Mouse (Mus musculus) megakaryocyte, embryonic 14.5 days (primary cell): ENCODE results near the gene Ccnd3. TPM values are rescaled to one million over a fixed set of nuclear protein-coding genes. Genes with fewer than 3 reads are reported as not detected.

Source experiments
- H3K27me3 ChIP-seq: replicated peaks from 2 replicates; pipeline ENCODE3; 2012; ENCODE audit warnings: inconsistent platforms
- H3K36me3 ChIP-seq: replicated peaks from 2 replicates; pipeline ENCODE3; 2012; ENCODE audit warnings: low read length, inconsistent platforms, mixed read lengths
- H3K4me1 ChIP-seq: 2 replicates; pipeline ENCODE4 v1.6.1; 2012; ENCODE audit warnings: inconsistent platforms
- H3K4me3 ChIP-seq: replicated peaks from 2 replicates; pipeline ENCODE3; 2012; ENCODE audit warnings: moderate library complexity, mild to moderate bottlenecking, inconsistent platforms
- H3K9me3 ChIP-seq: 2 replicates; pipeline ENCODE4 v1.6.1; 2012; ENCODE audit warnings: inconsistent platforms
- FLI1 ChIP-seq: IDR thresholded peaks from 2 replicates; pipeline ENCODE4 v1.6.1; 2012; ENCODE audit warnings: low read length, inconsistent platforms, mixed read lengths
- GATA1 ChIP-seq: IDR thresholded peaks from 3 replicates; pipeline ENCODE4 v1.6.1; 2012; ENCODE audit warnings: mixed read lengths, low read length, inconsistent platforms, borderline replicate concordance
- polyA plus RNA-seq: library from polyadenylated mRNA; stranded (reverse); fragments of >175 nt; gene quantifications from 2 replicates; pipeline ENCODE4 v1.2.3, GENCODE M21; 2012; ENCODE audit warnings: low replicate concordance; ENCODE audit not compliant: insufficient read depth

The Ccnd3 gene
- polyA plus RNA-seq, 1 experiment: 1,542 TPM

GRCm38 (mm10) chr17:47580962-47581361 lies 76.1 kb downstream of the Ccnd3 start:
- Histone ChIP-seq H3K4me1 (peaks cover 17% of the 10 kb centered on the region), H3K36me3 (peaks cover 59% of the 10 kb centered on the region), H3K4me3 (no peak overlapping the region), H3K9me3 (no peaks in the 10 kb centered on the region), H3K27me3 (no peaks in the 10 kb centered on the region)
- TF ChIP-seq FLI1: no peak
- TF ChIP-seq GATA1: no peak

GRCm38 (mm10) chr17:47588517-47588916 lies 83.7 kb downstream of the Ccnd3 start:
- peaks cover 44% of the 10 kb centered on the region for H3K36me3 ChIP-seq
- no peaks in the 10 kb centered on the region for H3K9me3 ChIP-seq
- H3K4me1 ChIP-seq: peaks cover 40% of the 10 kb centered on the region
- H3K27me3 ChIP-seq: no peaks in the 10 kb centered on the region
- no peak for TF ChIP-seq GATA1
- no peak for TF ChIP-seq FLI1
- H3K4me3 ChIP-seq: no peak overlapping the region

- TF ChIP-seq FLI1 (no peak), GATA1 (peak; percentile 42; the same call in 1 of the 3 replicates)
- H3K9me3 ChIP-seq: no peaks in the 10 kb centered on the region
- peaks cover 45% of the 10 kb centered on the region for H3K4me1 ChIP-seq
- H3K27me3 ChIP-seq: no peaks in the 10 kb centered on the region
- peaks cover 37% of the 10 kb centered on the region for H3K36me3 ChIP-seq
- peak overlapping the region; percentile 16 for H3K4me3 ChIP-seq
These were observed 86.2 kb downstream of the Ccnd3 start for GRCm38 (mm10) chr17:47591073-47591472.

- peaks cover 50% of the 10 kb centered on the region for H3K36me3 ChIP-seq
- TF ChIP-seq FLI1 (no peak), GATA1 (no peak)
- H3K27me3 ChIP-seq: no peaks in the 10 kb centered on the region
- peaks cover 67% of the 10 kb centered on the region for H3K4me1 ChIP-seq
- no peaks in the 10 kb centered on the region for H3K9me3 ChIP-seq
- H3K4me3 ChIP-seq: peak overlapping the region; percentile 98
These were observed 88.5 kb downstream of the Ccnd3 start for GRCm38 (mm10) chr17:47593215-47593853.

GRCm38 (mm10) chr17:47593854-47594182 lies 89.0 kb downstream of the Ccnd3 start:
- Histone ChIP-seq H3K27me3 (no peaks in the 10 kb centered on the region), H3K4me1 (peaks cover 72% of the 10 kb centered on the region), H3K36me3 (peaks cover 55% of the 10 kb centered on the region), H3K4me3 (peak overlapping the region; percentile 98), H3K9me3 (no peaks in the 10 kb centered on the region)
- TF ChIP-seq GATA1: no peak
- TF ChIP-seq FLI1: no peak

GRCm38 (mm10) chr17:47594183-47594968 lies 89.5 kb downstream of the Ccnd3 start:
- Histone ChIP-seq H3K27me3 (no peaks in the 10 kb centered on the region), H3K9me3 (no peaks in the 10 kb centered on the region), H3K36me3 (peaks cover 58% of the 10 kb centered on the region), H3K4me3 (peak overlapping the region; percentile 98), H3K4me1 (peaks cover 72% of the 10 kb centered on the region)
- no peak for TF ChIP-seq FLI1
- no peak for TF ChIP-seq GATA1

- H3K4me1 ChIP-seq: peaks cover 72% of the 10 kb centered on the region
- peaks cover 58% of the 10 kb centered on the region for H3K36me3 ChIP-seq
- TF ChIP-seq GATA1 (no peak), FLI1 (no peak)
- peak overlapping the region; percentile 98 for H3K4me3 ChIP-seq
- no peaks in the 10 kb centered on the region for H3K9me3 ChIP-seq
- no peaks in the 10 kb centered on the region for H3K27me3 ChIP-seq
These were observed 90.1 kb downstream of the Ccnd3 start for GRCm38 (mm10) chr17:47594969-47595247.

- H3K9me3 ChIP-seq: no peaks in the 10 kb centered on the region
- peaks cover 63% of the 10 kb centered on the region for H3K36me3 ChIP-seq
- peak; percentile 36; the same call in 1 of the 3 replicates for TF ChIP-seq GATA1
- peak; percentile 63; the same call in 1 of the 2 replicates for TF ChIP-seq FLI1
- peaks cover 75% of the 10 kb centered on the region for H3K4me1 ChIP-seq
- H3K4me3 ChIP-seq: peak overlapping the region; percentile 98
- H3K27me3 ChIP-seq: no peaks in the 10 kb centered on the region
These were observed 90.7 kb downstream of the Ccnd3 start for GRCm38 (mm10) chr17:47595248-47596161.

GRCm38 (mm10) chr17:47596162-47596838 lies 91.4 kb downstream of the Ccnd3 start:
- peaks cover 75% of the 10 kb centered on the region for H3K4me1 ChIP-seq
- peaks cover 71% of the 10 kb centered on the region for H3K36me3 ChIP-seq
- TF ChIP-seq GATA1 (no peak), FLI1 (no peak)
- no peaks in the 10 kb centered on the region for H3K9me3 ChIP-seq
- peak overlapping the region; percentile 98 for H3K4me3 ChIP-seq
- no peaks in the 10 kb centered on the region for H3K27me3 ChIP-seq
